Mouse (Mus musculus): Measurements from ENCODE around the gene Tlr12. TPM values are rescaled to one million over a fixed set of nuclear protein-coding genes. Genes with fewer than 3 reads are reported as not detected.
A peak's percentile ranks its signal among the peaks of the same experiment; 100 is the strongest.

The Tlr12 gene
- total and polyA plus RNA-seq, 2 experiments, result 3.1 to 4.9 TPM

- TF ChIP-seq CTCF (IDR thresholded peaks at IDR 0.05; ENCODE audit: low read depth, low read length) (no peak), POLR2A (IDR thresholded peaks at IDR 0.05; ENCODE audit: extremely low read depth, insufficient read depth, low read length) (no peak)
- 3% methylated on average over 27 of the region's 27 CpGs for WGBS
- Histone ChIP-seq H3K27ac (replicated peaks; ENCODE audit: insufficient read depth, low read depth, low read length) (peak overlapping the region; percentile 33), H3K4me1 (ENCODE audit: control insufficient read depth, insufficient read depth, low read length) (no peaks in the 10 kb centered on the region), H3K27me3 (ENCODE audit: control insufficient read depth, insufficient read depth, low read length) (no peaks in the 10 kb centered on the region), H3K4me3 (ENCODE audit: insufficient read depth, low read depth, low read length) (peak overlapping the region; percentile 86), H3K9ac (ENCODE audit: low read depth, low read length) (peak overlapping the region; percentile 69), H3K79me2 (ENCODE audit: control insufficient read depth, insufficient read depth, low read length) (no peaks in the 10 kb centered on the region; the same call in 1 of the 2 replicates), H3K36me3 (ENCODE audit: control insufficient read depth, insufficient read depth, low read length) (no peaks in the 10 kb centered on the region)
- peak; percentile 62 for DNase-seq (ENCODE audit: extremely low read depth, low read depth, low spot score)
Observed at GRCm38 (mm10) chr4:128609276-128609924, 9.0 kb downstream of the Tlr12 start.

- Histone ChIP-seq H3K9ac (ENCODE audit: low read depth, low read length) (no peak overlapping the region), H3K79me2 (ENCODE audit: control insufficient read depth, insufficient read depth, low read length) (no peaks in the 10 kb centered on the region; the same call in 1 of the 2 replicates), H3K4me1 (ENCODE audit: control insufficient read depth, insufficient read depth, low read length) (no peaks in the 10 kb centered on the region), H3K4me3 (ENCODE audit: insufficient read depth, low read depth, low read length) (no peak overlapping the region), H3K36me3 (ENCODE audit: control insufficient read depth, insufficient read depth, low read length) (peaks cover 4% of the 10 kb centered on the region; the same call in 1 of the 2 replicates), H3K27ac (replicated peaks; ENCODE audit: insufficient read depth, low read depth, low read length) (no peak overlapping the region), H3K27me3 (ENCODE audit: control insufficient read depth, insufficient read depth, low read length) (no peaks in the 10 kb centered on the region)
- WGBS, result 87% methylated on average over 11 of the region's 11 CpGs
- DNase-seq (ENCODE audit: extremely low read depth, low read depth, low spot score), result no peak
- TF ChIP-seq POLR2A (IDR thresholded peaks at IDR 0.05; ENCODE audit: extremely low read depth, insufficient read depth, low read length) (no peak), CTCF (IDR thresholded peaks at IDR 0.05; ENCODE audit: low read depth, low read length) (no peak)
Observed at GRCm38 (mm10) chr4:128607661-128608060, 10.8 kb downstream of the Tlr12 start.

- H3K4me1 ChIP-seq (ENCODE audit: control insufficient read depth, insufficient read depth, low read length), result no peaks in the 10 kb centered on the region
- no peak overlapping the region for H3K9ac ChIP-seq (ENCODE audit: low read depth, low read length)
- H3K79me2 ChIP-seq (ENCODE audit: control insufficient read depth, insufficient read depth, low read length), result no peaks in the 10 kb centered on the region; the same call in 1 of the 2 replicates
- no peaks in the 10 kb centered on the region for H3K27me3 ChIP-seq (ENCODE audit: control insufficient read depth, insufficient read depth, low read length)
- H3K36me3 ChIP-seq (ENCODE audit: control insufficient read depth, insufficient read depth, low read length), result peaks cover 4% of the 10 kb centered on the region; the same call in 1 of the 2 replicates
- DNase-seq (ENCODE audit: extremely low read depth, low read depth, low spot score), result no peak
- WGBS, result 98% methylated on average over 7 of the region's 7 CpGs
- H3K4me3 ChIP-seq (ENCODE audit: insufficient read depth, low read depth, low read length), result no peak overlapping the region
- no peak overlapping the region for H3K27ac ChIP-seq (replicated peaks; ENCODE audit: insufficient read depth, low read depth, low read length)
- no peak for TF ChIP-seq CTCF (IDR thresholded peaks at IDR 0.05; ENCODE audit: low read depth, low read length)
- TF ChIP-seq POLR2A (IDR thresholded peaks at IDR 0.05; ENCODE audit: extremely low read depth, insufficient read depth, low read length), result no peak
Observed at GRCm38 (mm10) chr4:128606586-128606985, 11.8 kb downstream of the Tlr12 start.

GRCm38 (mm10) chr4:128597801-128598560 lies 20.4 kb downstream of the Tlr12 start:
- Histone ChIP-seq H3K27me3 (ENCODE audit: control insufficient read depth, insufficient read depth, low read length) (no peaks in the 10 kb centered on the region), H3K4me3 (ENCODE audit: insufficient read depth, low read depth, low read length) (no peak overlapping the region), H3K36me3 (ENCODE audit: control insufficient read depth, insufficient read depth, low read length) (peaks cover 2% of the 10 kb centered on the region; the same call in 1 of the 2 replicates), H3K4me1 (ENCODE audit: control insufficient read depth, insufficient read depth, low read length) (no peaks in the 10 kb centered on the region), H3K79me2 (ENCODE audit: control insufficient read depth, insufficient read depth, low read length) (no peaks in the 10 kb centered on the region), H3K27ac (replicated peaks; ENCODE audit: insufficient read depth, low read depth, low read length) (no peak overlapping the region), H3K9ac (ENCODE audit: low read depth, low read length) (no peak overlapping the region)
- 89% methylated on average over 12 of the region's 12 CpGs for WGBS
- TF ChIP-seq CTCF (IDR thresholded peaks at IDR 0.05; ENCODE audit: low read depth, low read length) (no peak), POLR2A (IDR thresholded peaks at IDR 0.05; ENCODE audit: extremely low read depth, insufficient read depth, low read length) (no peak)
- DNase-seq (ENCODE audit: extremely low read depth, low read depth, low spot score), result no peak

- no peak overlapping the region for H3K9ac ChIP-seq (ENCODE audit: low read depth, low read length)
- no peak overlapping the region for H3K27ac ChIP-seq (replicated peaks; ENCODE audit: insufficient read depth, low read depth, low read length)
- no peaks in the 10 kb centered on the region for H3K4me1 ChIP-seq (ENCODE audit: control insufficient read depth, insufficient read depth, low read length)
- H3K27me3 ChIP-seq (ENCODE audit: control insufficient read depth, insufficient read depth, low read length), result no peaks in the 10 kb centered on the region
- DNase-seq (ENCODE audit: extremely low read depth, low read depth, low spot score), result no peak
- no peaks in the 10 kb centered on the region for H3K79me2 ChIP-seq (ENCODE audit: control insufficient read depth, insufficient read depth, low read length)
- H3K36me3 ChIP-seq (ENCODE audit: control insufficient read depth, insufficient read depth, low read length), result no peaks in the 10 kb centered on the region
- TF ChIP-seq CTCF (IDR thresholded peaks at IDR 0.05; ENCODE audit: low read depth, low read length) (no peak), POLR2A (IDR thresholded peaks at IDR 0.05; ENCODE audit: extremely low read depth, insufficient read depth, low read length) (no peak)
- H3K4me3 ChIP-seq (ENCODE audit: insufficient read depth, low read depth, low read length), result no peak overlapping the region
- 80% methylated on average over 5 of the region's 5 CpGs for whole genome bisulfite sequencing
Observed at GRCm38 (mm10) chr4:128594062-128594461, 24.4 kb downstream of the Tlr12 start.
